Mouse (Mus musculus) lung, adult 2 months (tissue): ENCODE results near the gene Rxra.

Source experiments
- CTCF ChIP-seq: fragments of 200-500 bp; IDR thresholded peaks from 2 replicates; pipeline ENCODE4 v1.5.1; 2011; ENCODE audit warnings: mild to moderate bottlenecking, low read length, control low read depth; ENCODE audit not compliant: insufficient read depth
- POLR2A ChIP-seq: fragments of 200-500 bp; IDR thresholded peaks from 2 replicates; pipeline ENCODE4 v1.6.1; 2011; ENCODE audit warnings: low read depth, mild to moderate bottlenecking, control low read depth, low read length, borderline replicate concordance; ENCODE audit errors: extremely low read depth

DNA sequence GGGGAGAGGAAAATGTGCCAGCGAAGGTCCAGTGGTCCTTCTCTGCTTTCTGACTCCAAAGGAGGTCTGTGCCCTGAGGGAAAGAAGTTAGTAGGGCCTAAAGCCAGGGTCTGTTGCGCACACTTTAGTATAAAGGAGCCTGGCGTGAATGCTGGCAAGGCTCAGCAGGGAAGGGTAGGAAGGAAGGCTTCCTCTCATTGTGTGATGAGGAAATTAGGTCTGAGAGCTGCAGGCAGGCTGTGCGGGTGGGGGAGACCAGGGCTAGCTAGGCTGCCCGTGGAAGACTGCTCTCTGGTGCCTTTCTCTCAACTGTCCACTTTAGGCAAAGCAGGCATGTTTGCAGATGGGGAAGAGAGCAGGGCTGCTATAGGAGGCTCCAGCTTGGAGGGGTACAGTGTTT is 14.5 kb downstream of the Rxra start:
- no peak for TF ChIP-seq CTCF
- 0 out of 2 replicates have a peak, but pooled peaks have one; percentile 13 for TF ChIP-seq POLR2A
